Mouse (Mus musculus) embryo, embryonic 9.5 days (tissue): Measurements from ENCODE around the gene Folr2.

ENCODE experiments used
- DNase-seq: peaks from one replicate; pipeline ENCODE4 v3.0.0-alpha.2; 2017; ENCODE audit errors: extremely low spot score

Folr2 gene

DNA sequence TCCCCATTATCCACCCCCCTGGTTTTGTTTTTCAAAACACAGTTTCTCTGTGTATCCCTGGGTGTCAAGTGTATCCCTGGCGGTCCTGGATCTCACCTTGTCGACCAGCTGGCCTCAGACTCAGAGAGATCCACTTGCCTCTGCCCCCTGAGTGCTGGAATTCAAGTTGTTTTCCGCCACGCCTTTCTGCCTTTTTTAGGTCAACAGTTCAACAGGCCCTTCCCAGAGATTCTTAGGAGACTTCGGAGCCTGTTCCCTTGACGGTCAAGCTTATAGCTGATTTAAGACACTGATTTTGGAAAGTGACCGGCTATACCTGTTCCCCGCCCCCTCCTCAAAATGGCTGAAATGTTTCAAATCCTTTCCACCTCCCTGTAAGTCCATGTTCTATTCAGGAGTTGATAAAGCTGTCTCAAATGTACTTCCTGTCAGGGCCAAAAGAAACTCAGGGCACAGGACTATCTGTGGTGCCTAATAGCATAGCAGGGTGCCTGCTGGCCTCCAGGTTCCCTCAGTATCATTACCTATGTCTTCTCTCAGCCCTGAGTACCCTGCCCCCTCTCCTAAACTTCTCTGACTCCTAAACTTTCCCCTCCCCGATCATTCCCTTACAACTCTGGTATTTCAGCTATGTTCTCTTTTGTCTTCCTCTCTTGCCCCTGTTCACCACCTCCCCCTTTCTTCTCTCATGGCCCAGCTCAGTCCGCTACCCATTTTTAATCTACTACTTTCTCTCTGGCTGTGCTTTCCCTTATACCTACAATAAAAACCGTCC is 9.7 kb upstream of the Folr2 start:
- DNase-seq, result no peak

DNA sequence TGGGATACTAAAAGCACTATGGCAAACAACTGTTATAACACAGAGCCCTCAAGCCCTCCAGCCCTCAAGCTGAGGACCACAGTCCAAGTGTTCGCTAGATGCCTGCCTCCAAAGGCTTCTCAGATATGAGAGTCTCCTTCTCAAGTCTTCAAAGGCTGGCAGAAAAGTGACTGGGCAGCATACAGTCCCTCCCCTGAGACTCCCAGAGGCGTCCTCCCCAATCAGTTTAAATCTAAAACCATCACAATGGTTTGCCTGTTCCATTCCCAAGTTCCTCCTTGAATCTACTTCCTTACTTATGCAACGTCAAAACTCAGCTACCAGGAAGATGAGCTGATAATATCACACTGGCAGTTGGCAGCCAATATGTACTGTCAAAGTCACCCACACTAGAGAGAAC is 6.4 kb upstream of the Folr2 start, which contains the start of gene Anapc15:
Gene Anapc15, plus strand, starts transcription at position 301 of the 400 bp plus-strand sequence.
- no peak for DNase-seq

DNA sequence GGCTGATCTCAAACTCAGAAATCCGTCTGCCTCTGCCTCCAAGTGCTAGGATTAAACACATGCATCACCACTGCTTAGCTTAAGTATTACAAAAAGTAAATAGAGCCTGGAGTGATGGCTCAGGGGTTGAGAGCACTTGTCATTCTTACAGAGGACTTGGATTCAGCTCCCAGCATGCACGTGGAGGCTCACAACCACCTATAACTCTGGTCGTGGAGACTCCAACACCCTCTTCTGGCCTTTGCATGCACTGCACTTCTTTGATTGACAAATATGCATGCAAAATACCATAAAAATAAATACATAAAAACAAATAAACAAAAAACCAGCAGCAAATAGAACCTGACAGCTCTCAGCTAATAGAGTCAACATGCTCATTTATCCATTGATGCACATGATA is 5.3 kb upstream of the Folr2 start:
- DNase-seq, result no peak

DNA sequence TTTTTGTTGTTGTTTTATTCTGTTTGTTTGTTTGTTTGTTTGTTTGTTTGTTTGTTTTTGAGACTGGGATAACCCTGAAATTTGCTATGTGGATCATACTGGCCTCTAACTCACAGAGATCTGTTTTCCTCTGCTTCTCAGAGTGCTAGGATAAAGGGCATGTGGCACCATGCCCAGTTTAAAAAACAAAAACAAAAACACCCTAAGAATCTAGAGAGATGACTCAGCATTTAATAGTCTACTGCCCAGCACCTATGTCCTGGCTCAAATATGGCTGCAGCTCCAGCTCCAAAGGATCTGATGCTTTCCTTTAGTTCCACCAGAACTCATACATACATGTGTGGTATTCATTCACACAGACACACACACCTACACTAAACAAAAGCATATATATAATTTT is 4.0 kb upstream of the Folr2 start:
- DNase-seq, result no peak

DNA sequence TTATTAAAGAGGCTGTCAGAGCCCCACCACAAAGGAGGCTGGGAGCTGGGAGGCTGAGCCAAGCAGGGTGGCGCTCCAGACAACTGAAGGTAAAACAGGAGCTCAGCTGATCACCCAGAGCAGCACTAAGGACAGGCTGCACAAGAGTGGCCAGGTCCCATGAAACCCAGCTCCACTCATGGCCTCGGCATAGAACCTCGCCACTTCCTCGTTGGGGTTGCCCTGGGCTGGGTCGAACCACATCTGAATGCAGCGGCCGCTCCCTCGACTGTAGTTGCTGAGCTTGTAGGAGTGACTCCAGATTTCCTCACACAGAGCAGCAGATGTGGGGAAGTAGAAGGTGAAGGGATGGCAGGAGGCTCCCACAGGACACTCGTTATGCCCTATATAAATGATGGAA is 1.4 kb upstream of the Folr2 start:
- DNase-seq, result no peak

DNA sequence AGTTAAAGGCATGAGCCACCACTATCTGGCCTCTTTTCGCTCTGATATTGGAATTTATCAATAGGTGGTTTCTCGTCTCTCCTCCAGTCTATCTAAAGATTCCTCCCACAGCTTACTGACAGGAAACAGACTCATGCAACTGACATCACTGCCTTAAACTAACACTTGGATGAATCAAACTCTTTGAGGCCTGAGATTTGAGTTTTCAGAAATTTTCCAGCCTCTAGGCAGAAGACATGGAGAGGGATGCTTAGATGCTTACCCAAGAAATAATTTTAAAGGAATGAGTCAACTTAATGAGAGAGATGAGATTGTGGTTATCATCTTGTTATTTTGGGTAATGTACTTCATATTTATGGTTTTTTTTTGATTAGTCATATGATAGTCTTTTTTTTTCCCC is 3.2 kb downstream of the Folr2 start:
- no peak for DNase-seq

DNA sequence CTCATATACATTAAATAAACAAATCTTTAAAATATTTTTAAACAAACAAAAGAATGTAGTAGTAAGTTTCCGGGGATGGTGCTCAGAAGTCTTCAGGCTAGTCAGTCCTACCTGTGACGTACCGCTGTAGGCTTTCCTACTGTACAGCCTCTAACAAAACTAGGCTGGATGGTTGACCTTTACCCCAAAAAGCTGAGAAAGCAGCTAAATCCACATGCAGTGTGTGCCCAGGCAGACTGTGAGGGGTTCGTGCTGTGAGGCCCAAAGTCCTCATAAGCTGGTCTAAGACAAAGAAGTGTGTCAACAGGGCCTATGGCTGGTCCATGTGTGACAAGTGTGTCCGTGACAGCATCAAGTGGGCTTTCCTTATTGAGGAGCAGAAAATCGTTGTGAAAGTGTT is 4.1 kb downstream of the Folr2 start:
- no peak for DNase-seq

DNA sequence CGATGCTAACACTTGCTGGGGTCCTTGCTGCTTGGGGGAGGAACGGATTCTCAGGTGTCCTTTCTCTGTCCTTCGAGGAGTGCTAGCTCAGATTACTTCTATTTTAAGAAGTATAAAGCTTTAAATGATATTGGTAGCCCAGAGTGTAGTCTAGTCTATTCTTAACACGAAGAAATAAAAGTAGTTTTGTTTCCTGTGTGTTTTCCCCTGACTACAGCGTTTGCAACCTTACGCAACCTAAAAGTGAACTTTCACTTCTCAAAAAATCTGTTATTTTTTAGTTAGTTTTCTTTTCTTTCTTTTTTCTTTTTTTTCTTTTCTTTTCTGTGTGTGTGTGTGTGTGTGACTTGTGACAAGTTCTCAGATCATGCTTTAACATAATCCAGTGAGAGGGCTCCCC is 5.3 kb downstream of the Folr2 start:
- no peak for DNase-seq

DNA sequence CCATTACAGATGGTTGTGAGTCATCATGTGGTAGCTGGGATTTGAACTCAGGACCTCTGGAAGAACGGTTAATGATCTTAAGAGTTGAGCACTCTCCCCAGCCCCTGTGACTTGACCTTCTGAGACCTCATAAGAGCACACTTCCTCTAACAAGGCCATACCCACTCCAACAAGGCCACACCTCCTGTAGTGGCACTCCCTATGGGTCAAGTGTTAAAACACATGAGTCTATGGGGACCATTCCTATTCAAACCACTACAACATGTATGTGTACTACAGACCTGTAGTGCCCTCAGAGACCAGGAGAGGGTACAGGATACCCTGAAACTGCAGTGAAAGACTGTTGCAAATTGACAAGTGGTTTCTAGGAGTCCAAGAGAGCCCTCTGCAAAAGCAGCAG is 9.1 kb downstream of the Folr2 start:
- no peak for DNase-seq

DNA sequence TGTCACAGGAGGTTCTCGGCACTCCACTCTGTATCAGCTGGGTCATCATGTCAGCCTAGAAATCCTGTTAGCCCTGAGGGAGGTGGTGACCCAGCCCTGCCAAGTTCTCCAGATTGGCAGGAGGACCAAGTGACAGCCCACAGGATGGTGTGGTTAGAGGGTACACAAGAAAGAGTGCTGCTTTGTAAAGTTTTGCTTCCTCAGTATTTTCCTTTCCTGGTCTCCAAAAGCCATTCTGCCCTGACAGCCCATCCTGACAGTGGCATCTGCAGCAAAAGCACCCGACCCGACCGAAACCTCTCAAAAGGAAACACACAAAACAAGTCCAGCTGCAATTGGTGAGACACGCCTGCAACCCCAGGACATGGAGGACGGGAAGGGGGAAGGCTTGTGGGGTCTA is 12.8 kb downstream of the Folr2 start:
- DNase-seq, result no peak

DNA sequence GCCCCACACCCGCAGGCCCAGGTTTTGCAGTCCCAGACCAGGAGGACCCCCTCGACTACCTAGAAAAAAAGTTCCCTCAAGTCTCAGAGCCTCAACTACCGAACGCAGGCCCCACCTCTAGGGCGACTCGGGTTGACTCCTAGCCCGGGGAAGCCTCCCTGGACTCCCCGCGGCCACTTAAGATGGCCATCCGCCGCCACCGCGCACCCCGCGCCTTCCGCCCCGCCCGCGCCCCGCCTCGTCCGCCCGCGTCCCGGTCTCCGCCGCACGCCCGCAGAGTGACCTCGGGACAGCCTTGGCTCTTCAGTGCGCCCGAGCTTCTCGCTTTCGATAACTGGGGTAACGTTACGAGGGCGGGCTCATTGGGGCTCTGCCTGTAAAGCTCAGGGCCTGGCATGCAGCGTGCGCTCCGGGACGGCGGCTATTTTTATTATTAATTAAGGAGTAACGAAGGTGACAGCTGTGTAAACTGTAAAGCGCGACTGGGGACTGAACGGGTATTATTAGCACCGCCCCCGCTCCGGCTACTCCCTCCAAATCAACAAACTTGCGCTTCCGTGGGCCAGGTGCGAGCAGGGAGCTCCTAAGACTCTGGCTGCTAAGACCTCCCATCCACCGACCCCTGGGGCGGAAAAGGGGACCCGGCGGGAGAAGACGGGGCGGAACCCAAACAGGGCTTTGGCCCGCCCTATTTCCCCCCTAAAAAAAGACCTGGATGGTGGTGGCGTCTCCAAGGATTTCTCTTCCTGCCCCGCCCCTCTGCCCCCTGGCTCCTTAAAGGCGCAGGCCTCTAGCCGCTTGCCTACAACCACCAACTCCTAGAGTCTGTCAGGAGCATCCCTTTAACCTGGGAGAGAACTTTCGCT is 19.2 kb downstream of the Folr2 start, which contains the start of gene Inppl1:
Gene Inppl1, minus strand, starts transcription at position 624 of the 866 bp plus-strand sequence.
- peak; percentile 93 for DNase-seq

DNA sequence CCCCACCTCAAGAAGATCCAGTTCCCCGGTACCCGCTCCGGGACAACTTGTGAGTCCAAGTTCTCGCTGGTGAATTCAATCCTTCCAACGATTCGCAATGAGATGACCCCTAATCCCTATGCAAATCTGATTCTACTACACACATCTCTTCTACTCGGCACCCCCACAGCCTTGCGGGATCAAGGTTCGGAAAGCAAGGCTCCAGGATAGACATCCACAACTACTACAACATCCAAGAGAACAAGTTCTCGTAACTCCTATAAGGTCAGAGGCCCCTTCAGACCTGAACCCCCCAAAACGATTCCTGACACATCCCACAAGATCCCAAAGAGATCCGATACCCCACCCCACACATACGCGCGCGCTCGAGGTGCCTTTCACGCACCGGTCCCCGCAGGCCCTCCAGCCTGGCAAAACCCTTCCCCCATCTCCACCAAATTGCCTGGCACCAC is 19.8 kb downstream of the Folr2 start:
- DNase-seq, result no peak

DNA sequence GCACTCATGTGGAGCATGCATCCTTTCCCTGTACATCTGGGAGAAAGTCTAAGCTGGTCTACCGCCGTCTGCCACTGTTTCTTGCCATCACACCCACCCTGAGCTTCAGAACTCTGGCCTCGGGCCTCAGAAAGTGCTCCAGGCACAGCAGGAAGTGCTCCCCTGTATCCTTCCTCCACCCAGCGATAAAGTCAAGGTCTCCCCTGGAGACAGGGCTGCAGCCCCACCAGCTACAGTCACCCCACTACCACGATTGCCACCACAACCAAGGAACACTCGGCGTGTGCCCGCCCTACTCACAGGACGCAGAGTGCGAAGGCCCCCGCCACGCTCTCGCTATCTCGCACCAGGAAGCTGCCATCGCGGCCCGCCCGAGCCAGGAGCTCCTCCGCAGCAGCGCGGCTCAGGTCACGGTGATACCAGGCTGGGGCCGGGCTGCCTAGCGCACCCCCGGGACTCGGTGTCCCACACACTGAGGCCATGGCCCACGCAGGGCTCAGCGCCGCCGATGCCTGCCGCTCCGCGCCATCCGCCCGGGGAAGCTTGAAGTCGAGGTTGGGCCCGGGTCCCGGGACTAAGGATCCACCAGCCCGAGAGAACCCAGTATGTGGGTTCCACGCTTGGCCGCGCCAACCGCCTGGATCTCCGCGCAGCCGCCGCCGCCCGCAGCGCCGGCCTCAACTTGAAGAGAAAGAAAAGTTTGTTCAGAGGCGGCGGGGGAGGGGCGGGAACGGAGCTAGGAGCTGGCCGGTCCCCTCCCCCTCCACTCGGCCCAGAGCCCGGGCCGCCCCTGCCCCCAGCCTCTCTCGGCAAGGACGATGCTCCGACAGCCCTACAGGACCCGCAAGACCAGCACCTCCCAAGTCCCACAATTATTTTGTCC is 20.5 kb downstream of the Folr2 start:
- DNase-seq, result peak; percentile 84

DNA sequence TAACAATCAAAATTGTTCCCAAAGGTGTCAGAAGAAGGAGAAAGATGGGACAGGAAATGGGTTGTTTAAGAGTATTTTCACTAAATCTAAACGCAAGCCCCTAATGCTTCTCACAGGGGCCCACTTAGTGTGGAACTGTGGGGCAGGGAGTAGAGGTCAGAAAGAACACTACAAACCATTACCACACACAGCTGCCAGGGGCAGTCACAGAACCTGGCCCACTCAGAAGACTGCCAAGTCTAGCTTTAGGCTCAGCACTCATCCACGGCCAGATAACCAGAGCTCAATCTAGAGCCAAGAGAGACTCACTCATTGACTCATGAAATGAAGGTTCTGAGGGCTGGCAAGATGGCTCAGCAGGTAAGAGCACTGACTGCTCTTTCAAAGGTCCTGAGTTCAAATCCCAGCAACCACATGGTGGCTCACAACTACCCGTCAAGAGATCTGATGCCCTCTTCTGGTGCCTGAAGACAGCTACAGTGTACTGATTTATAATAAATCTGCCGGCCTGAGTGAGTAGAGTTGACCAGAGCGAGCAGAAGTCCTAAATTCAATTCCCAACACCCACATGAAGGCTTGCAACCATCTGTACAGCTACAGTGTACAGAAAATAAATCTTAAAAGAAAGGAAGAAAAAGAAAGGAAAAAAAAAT is 21.4 kb downstream of the Folr2 start:
- DNase-seq, result no peak

DNA sequence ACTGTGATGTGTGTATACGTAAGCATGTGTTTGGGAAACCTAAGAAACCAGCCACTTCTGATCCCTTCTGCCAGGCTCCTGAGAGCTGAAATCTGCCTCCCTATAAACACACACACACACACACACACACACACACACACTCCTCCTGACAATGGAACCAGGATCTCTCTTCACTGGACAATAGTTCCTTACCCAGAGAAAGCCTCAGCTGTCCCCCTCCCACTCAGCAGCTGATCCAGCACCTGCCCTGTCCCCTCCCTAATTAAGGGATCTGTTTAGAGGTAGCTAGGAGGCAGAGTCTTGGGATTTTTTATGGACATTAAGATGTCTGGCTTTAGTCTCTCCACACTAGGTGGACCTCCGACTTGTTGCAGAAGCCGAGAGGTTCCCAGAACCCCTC is 22.1 kb downstream of the Folr2 start:
- DNase-seq, result no peak

DNA sequence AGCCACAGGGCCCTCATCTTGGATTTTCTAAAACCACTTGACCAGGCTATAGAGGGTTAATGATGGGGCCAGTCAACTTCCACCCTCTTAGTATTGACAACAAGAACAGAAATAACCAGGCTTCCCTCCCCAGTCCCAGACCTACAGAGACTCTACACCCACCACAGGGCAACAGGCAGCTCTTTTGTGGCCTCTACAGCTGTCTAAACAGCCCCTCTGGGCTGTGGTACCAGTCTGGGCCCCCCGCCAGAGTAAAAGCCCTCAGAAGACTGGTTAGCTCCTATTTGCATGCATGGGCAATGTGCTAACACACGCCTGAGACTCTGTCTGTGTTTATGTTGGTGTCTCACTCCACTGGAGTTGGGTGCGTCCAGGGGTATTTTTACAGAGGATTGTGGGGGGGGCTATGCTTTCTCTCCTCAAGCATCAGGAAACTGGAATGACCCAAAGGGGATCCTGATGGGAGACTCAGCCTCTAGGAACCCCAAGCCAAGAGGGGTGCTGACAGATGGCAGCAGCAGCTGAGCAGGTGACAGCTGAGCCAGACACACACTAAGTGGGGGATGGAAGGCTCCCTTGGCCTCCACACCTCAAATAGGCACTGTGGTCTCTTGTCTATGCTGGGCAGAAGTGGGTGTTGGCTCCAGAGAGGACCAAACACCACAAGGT is 22.9 kb downstream of the Folr2 start:
- no peak for DNase-seq

DNA sequence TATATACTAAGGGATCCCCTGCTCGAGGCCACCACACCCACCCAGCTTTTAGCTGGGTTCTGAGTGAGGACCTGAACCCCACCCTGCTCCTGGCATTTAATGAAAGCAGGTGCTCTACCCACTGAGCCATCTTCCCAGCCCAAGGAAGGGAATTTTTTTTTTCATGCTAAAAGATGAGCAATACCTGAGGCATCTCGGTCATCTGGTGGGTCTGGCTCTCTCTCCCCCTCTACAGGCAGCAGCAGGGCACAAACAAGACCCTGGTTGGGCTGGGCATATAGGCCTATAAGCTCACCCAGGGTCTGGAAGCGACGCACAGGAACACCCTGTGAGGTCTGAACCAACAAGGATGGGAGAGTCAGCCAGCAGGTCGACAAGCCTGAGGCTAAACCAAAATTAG is 23.6 kb downstream of the Folr2 start:
- no peak for DNase-seq

DNA sequence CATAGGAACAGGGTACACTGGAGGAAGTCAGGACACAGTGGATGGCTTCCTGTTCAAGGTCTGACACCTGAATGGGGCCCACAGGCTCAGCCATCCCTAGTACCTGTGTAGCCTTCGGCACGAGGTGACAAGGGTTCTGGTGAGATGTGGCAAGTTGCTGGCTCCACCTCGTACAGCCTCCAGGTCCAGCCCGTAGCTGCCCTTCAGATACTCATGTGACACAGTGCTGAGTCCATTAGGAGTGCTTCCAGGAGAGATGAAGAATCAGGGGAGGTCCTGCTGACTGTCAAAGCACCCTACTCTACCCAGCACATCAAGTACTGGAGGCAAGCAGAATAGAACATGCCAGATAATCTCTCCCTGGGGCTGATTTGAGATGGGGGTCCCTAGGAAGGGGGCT is 24.6 kb downstream of the Folr2 start:
- DNase-seq, result no peak

DNA sequence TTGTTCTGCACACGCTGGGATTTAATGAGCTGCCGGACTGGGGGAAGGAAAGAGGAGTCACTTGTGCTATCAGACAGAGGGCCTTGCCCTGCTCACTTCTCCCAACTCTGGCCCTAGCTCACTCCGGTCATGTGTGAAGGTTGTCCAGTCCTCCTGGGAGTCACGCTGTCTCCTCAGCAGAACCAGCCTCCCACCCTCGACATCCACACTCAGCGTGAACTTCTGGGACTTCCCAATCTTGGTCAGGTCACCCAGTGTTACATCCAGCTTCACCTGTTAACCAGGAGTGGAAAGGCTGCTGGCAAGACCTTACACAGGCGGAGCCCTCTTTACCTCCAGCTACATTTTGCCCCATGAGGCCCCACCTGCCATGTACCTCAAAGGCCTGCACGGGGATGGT is 25.6 kb downstream of the Folr2 start:
- no peak for DNase-seq

DNA sequence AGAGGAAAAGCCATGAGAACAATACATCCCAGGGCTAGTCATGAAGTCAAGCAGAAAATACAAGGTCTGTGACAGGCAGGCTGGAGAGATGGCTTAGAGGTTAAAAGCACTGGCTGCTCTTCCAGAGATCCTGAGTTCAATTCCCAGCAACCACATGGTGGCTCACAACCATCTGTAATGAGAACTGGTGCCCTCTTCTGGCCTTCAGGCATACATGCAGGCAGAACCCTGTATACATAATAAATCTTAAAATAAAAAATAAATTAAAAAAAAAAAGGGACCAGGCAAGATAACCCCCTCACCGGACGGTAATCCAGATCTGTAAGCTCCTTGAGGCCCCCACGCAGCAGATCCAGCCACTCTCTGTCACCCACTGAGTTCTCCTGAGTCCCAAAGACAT is 26.6 kb downstream of the Folr2 start:
- no peak for DNase-seq
